Mouse (Mus musculus) CH12.LX (cell line): Measurements from ENCODE around the gene Prss12. TPM values are rescaled to one million over a fixed set of nuclear protein-coding genes. Genes with fewer than 3 reads are reported as not detected.

Source experiments
- DNase-seq: peaks from one replicate; pipeline ENCODE4 v3.0.0-alpha.2; 2013; ENCODE audit errors: extremely low read depth
- H3K27ac ChIP-seq: 2 replicates; pipeline ENCODE4 v1.5.1; 2012; ENCODE audit warnings: low read depth, mild to moderate bottlenecking, control low read depth, moderate library complexity; ENCODE audit not compliant: insufficient read depth
- H3K27me3 ChIP-seq: replicated peaks from 2 replicates; pipeline ENCODE3; 2012; ENCODE audit warnings: inconsistent platforms
- H3K36me3 ChIP-seq, 2 experiments: replicated peaks in 1 of 2; 2 replicates each; pipeline versions ENCODE3 to v1.6.1; 2012; ENCODE audit warnings: inconsistent platforms in 1 of 2, low read length in 1 of 2, mild to moderate bottlenecking in 1 of 2, mixed read lengths in 1 of 2, moderate library complexity in 1 of 2; ENCODE audit not compliant: control insufficient read depth in 1 of 2, insufficient read depth in 1 of 2
- H3K4me1 ChIP-seq, 2 experiments: 2 replicates each; pipeline ENCODE4 v1.6.1; 2012; ENCODE audit warnings: inconsistent platforms in 1 of 2, moderate library complexity in 1 of 2; ENCODE audit not compliant: insufficient read depth in 2 of 2, control insufficient read depth in 1 of 2
- H3K4me2 ChIP-seq: 2 replicates; pipeline ENCODE4 v1.6.1; 2012; ENCODE audit warnings: low read depth, mild to moderate bottlenecking, control low read depth; ENCODE audit not compliant: poor library complexity, insufficient read depth, severe bottlenecking
- H3K4me3 ChIP-seq, 3 experiments: fragments of 150-350 bp in 1 of 3; sonication (generic) in 1 of 3; replicated peaks in 1 of 3; 2 replicates each; pipeline versions ENCODE3 to v1.5.1; 2011 to 2012; ENCODE audit warnings: low read depth in 2 of 3, low read length in 2 of 3, mild to moderate bottlenecking in 2 of 3, moderate library complexity in 2 of 3, control low read depth in 1 of 3, improper control_type of control experiment in 1 of 3, inconsistent platforms in 1 of 3, mixed read lengths in 1 of 3; ENCODE audit not compliant: poor library complexity in 1 of 3
- H3K79me2 ChIP-seq: replicated peaks from 2 replicates; pipeline ENCODE4 v1.6.1; 2012; ENCODE audit warnings: mild to moderate bottlenecking, moderate library complexity; ENCODE audit not compliant: control insufficient read depth, poor library complexity, insufficient read depth, severe bottlenecking; ENCODE audit errors: extremely low read depth
- H3K9ac ChIP-seq: 2 replicates; pipeline ENCODE4 v1.6.1; 2012; ENCODE audit warnings: low read depth, mild to moderate bottlenecking, control low read depth, moderate library complexity; ENCODE audit not compliant: insufficient read depth
- H3K9me3 ChIP-seq: replicated peaks from 2 replicates; pipeline ENCODE3; 2012; ENCODE audit warnings: low read length, inconsistent platforms, mixed read lengths
- BHLHE40 ChIP-seq: IDR thresholded peaks from 2 replicates; pipeline ENCODE4 v1.6.1; 2011; ENCODE audit warnings: mild to moderate bottlenecking, low read depth, low read length, improper control_type of control experiment
- CHD1 ChIP-seq: IDR thresholded peaks from 2 replicates; pipeline ENCODE4 v1.6.1; 2012; ENCODE audit warnings: low read depth, low read length, improper control_type of control experiment, inconsistent platforms
- CTCF ChIP-seq, 2 experiments: IDR thresholded peaks in 1 of 2; conservative IDR thresholded peaks in 1 of 2; 2 replicates each; pipeline ENCODE4 v1.5.1; 2011 to 2012; ENCODE audit warnings: low read depth in 2 of 2, low read length in 2 of 2, improper control_type of control experiment in 1 of 2, inconsistent platforms in 1 of 2, mild to moderate bottlenecking in 1 of 2, moderate library complexity in 1 of 2
- E2F4 ChIP-seq: IDR thresholded peaks from 2 replicates; pipeline ENCODE4 v1.6.1; 2011; ENCODE audit warnings: low read depth, low read length, improper control_type of control experiment; ENCODE audit not compliant: insufficient replicate concordance
- ELF1 ChIP-seq: IDR thresholded peaks from 2 replicates; pipeline ENCODE4 v1.6.1; 2014; ENCODE audit warnings: low read depth, mild to moderate bottlenecking, inconsistent platforms, low read length, improper control_type of control experiment
- EP300 ChIP-seq: IDR thresholded peaks from 2 replicates; pipeline ENCODE4 v1.6.1; 2011; ENCODE audit warnings: low read length, improper control_type of control experiment
- ETS1 ChIP-seq: conservative IDR thresholded peaks from 2 replicates; pipeline ENCODE4 v1.6.1; 2012; ENCODE audit warnings: low read depth, mild to moderate bottlenecking, inconsistent platforms, low read length, improper control_type of control experiment, moderate library complexity
- IRF4 ChIP-seq: IDR thresholded peaks from 2 replicates; pipeline ENCODE4 v1.6.1; 2014; ENCODE audit warnings: low read depth, mild to moderate bottlenecking, inconsistent platforms, low read length, improper control_type of control experiment
- JUN ChIP-seq: IDR thresholded peaks from 2 replicates; pipeline ENCODE4 v1.6.1; 2011; ENCODE audit warnings: low read depth, mild to moderate bottlenecking, low read length, improper control_type of control experiment, moderate library complexity; ENCODE audit not compliant: insufficient read depth
- MAX ChIP-seq: IDR thresholded peaks from 2 replicates; pipeline ENCODE4 v1.6.1; 2011; ENCODE audit warnings: low read length, improper control_type of control experiment
- MAZ ChIP-seq: IDR thresholded peaks from 2 replicates; pipeline ENCODE4 v1.6.1; 2012; ENCODE audit warnings: low read depth, mild to moderate bottlenecking, inconsistent platforms, low read length, improper control_type of control experiment, moderate library complexity
- MEF2A ChIP-seq: IDR thresholded peaks from 2 replicates; pipeline ENCODE4 v1.6.1; 2014; ENCODE audit warnings: low read depth, mild to moderate bottlenecking, inconsistent platforms, low read length, improper control_type of control experiment, borderline replicate concordance
- MYC ChIP-seq: IDR thresholded peaks from 2 replicates; pipeline ENCODE4 v1.6.1; 2011; ENCODE audit warnings: low read depth, mild to moderate bottlenecking, improper control_type of control experiment, low read length
- NELFE ChIP-seq: IDR thresholded peaks from 2 replicates; pipeline ENCODE4 v1.6.1; 2011; ENCODE audit warnings: low read depth, low read length, improper control_type of control experiment
- NRF1 ChIP-seq: IDR thresholded peaks from 2 replicates; pipeline ENCODE4 v1.6.1; 2014; ENCODE audit warnings: low read depth, mild to moderate bottlenecking, inconsistent platforms, low read length, improper control_type of control experiment, moderate library complexity
- PAX5 ChIP-seq: IDR thresholded peaks from 2 replicates; pipeline ENCODE4 v1.6.1; 2012; ENCODE audit warnings: low read length, inconsistent platforms, mixed read lengths
- POLR2A ChIP-seq: IDR thresholded peaks from 2 replicates; pipeline ENCODE4 v1.6.1; 2011; ENCODE audit warnings: low read depth, mild to moderate bottlenecking, improper control_type of control experiment, low read length
- POLR2AphosphoS2 ChIP-seq: IDR thresholded peaks from 2 replicates; pipeline ENCODE4 v1.6.1; 2011; ENCODE audit warnings: low read depth, low read length, improper control_type of control experiment
- SIN3A ChIP-seq: IDR thresholded peaks from 2 replicates; pipeline ENCODE4 v1.6.1; 2012; ENCODE audit warnings: low read length, improper control_type of control experiment, inconsistent platforms
- TBP ChIP-seq: conservative IDR thresholded peaks from 2 replicates; pipeline ENCODE4 v1.6.1; 2011; ENCODE audit warnings: low read depth, low read length, improper control_type of control experiment
- UBTF ChIP-seq: IDR thresholded peaks from 2 replicates; pipeline ENCODE4 v1.6.1; 2012; ENCODE audit warnings: low read depth, mild to moderate bottlenecking, inconsistent platforms, low read length, improper control_type of control experiment, moderate library complexity
- ZKSCAN1 ChIP-seq: IDR thresholded peaks from 2 replicates; pipeline ENCODE4 v1.6.1; 2012; ENCODE audit warnings: low read depth, inconsistent platforms, low read length, improper control_type of control experiment, borderline replicate concordance
- ZMIZ1 ChIP-seq: IDR thresholded peaks from 2 replicates; pipeline ENCODE4 v1.6.1; 2012; ENCODE audit warnings: low read depth, mild to moderate bottlenecking, inconsistent platforms, low read length, improper control_type of control experiment
- ZNF384 ChIP-seq: IDR thresholded peaks from 2 replicates; pipeline ENCODE4 v1.6.1; 2012; ENCODE audit warnings: low read depth, low read length, improper control_type of control experiment, inconsistent platforms
- dilution Hi-C: fragments of 300-500 bp; cut with MboI; formaldehyde crosslinking; loops from 2 replicates; pipeline ENCODE4 v1.14.3; 2020; ENCODE audit warnings: low sequenced_read_pairs; ENCODE audit not compliant: extremely low pct_unique_long_range_greater_than_20kb, extremely low pct_ligation_motif_present
- in situ Hi-C: fragments of 300-500 bp; cut with MboI; formaldehyde crosslinking; loops from 3 replicates; pipeline ENCODE4 v1.14.3; 2019; ENCODE audit warnings: low sequenced_read_pairs, low pct_ligation_motif_present, low pct_unique_long_range_greater_than_20kb, mixed read lengths
- polyA plus RNA-seq: library from polyadenylated mRNA; unstranded; fragments of >175 nt; gene quantifications from 2 replicates; pipeline ENCODE4 v1.2.1, GENCODE M21; 2012; ENCODE audit warnings: low read depth; ENCODE audit not compliant: insufficient read length
- total RNA-seq, 2 experiments: library from RNA; depleted of rRNA; stranded (reverse); fragments of 300-350 nt in 1 of 2; fragments of >200 nt in 1 of 2; gene quantifications; 2 replicates each; pipeline ENCODE4 v1.2.3; 2012 to 2014

The Prss12 gene
- total and polyA plus RNA-seq, 3 experiments = 0.13 TPM; not detected in 2

DNA sequence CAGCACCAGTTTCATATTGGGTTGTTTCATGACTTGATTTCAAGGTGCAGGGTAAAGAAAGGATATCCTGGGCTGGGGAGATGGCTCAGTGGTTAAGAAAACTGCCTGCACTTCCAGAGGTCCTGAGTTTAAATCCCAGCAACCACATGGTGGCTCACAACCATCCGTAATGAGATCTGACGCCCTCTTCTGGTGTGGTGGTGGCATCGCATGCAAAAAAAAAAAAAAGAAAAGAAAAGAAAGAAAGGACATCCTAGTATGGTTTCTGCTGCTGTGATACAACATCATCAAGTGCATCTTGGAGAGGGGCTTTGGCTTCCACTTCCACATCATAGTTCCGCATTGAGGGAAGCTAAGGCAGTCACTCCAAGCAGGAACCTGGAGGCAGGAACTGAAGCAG lies 65.1 kb downstream of the Prss12 start:
- TF ChIP-seq MAX (no peak), SIN3A (no peak), MAZ (no peak), POLR2A (no peak), ZMIZ1 (no peak), CTCF (conservative IDR thresholded peaks at IDR 0.05 in 1 of 2, IDR thresholded peaks at IDR 0.05 in 1 of 2; ENCODE audit: low read depth in 2 of 2, low read length in 2 of 2) (peak in 1 of 2 experiments; percentile 37; a peak in 2 of 4 replicates), MEF2A (no peak), ZNF384 (peak; percentile 72), PAX5 (no peak)

GRCm38 (mm10) chr3:123514886-123515285 lies 68.2 kb downstream of the Prss12 start:
- H3K4me3 ChIP-seq = no peak overlapping the region
- H3K9ac ChIP-seq = peak overlapping the region; percentile 18; the same call in 1 of the 2 replicates
- H3K79me2 ChIP-seq = no peaks in the 10 kb centered on the region
- H3K27ac ChIP-seq = no peak overlapping the region
- in situ Hi-C loops = loop anchor here (25.0 kb wide), 1 partner anchor 1072 kb away; the partner anchor contains the start of gene 1700003H04Rik
- H3K9me3 ChIP-seq = no peaks in the 10 kb centered on the region
- TF ChIP-seq MYC (no peak), NELFE (no peak), NRF1 (no peak), JUN (no peak), EP300 (no peak), TBP (no peak), MEF2A (no peak), MAX (no peak), ETS1 (no peak), E2F4 (no peak), CHD1 (no peak), PAX5 (no peak), CTCF (conservative IDR thresholded peaks at IDR 0.05 in 1 of 2, IDR thresholded peaks at IDR 0.05 in 1 of 2; ENCODE audit: low read depth in 2 of 2, low read length in 2 of 2) (no peak), ZKSCAN1 (no peak), POLR2AphosphoS2 (no peak), IRF4 (no peak), SIN3A (no peak), BHLHE40 (no peak), ELF1 (no peak), UBTF (no peak)
- H3K36me3 ChIP-seq = no peaks in the 10 kb centered on the region
- dilution Hi-C loops = no loop called here
- peak overlapping the region; percentile 77 for H3K4me2 ChIP-seq
- H3K27me3 ChIP-seq = no peaks in the 10 kb centered on the region
- peaks cover 0 to 17% of the 10 kb centered on the region in 2 experiments; a peak in 2 of 4 replicates for H3K4me1 ChIP-seq
- DNase-seq = no peak

More for the DNA sequence above, 65.1 kb downstream of the Prss12 start:
- no peaks in the 10 kb centered on the region for H3K9me3 ChIP-seq
- H3K4me3 ChIP-seq = no peak overlapping the region
- H3K9ac ChIP-seq = no peak overlapping the region
- peaks cover 0 to 21% of the 10 kb centered on the region in 2 experiments; a peak in 2 of 4 replicates for H3K4me1 ChIP-seq
- H3K4me2 ChIP-seq = no peak overlapping the region
- H3K27ac ChIP-seq = no peak overlapping the region
- H3K79me2 ChIP-seq = peaks cover 12% of the 10 kb centered on the region
- no peak for DNase-seq
- dilution Hi-C loops (no loop called here), in situ Hi-C loops (loop anchor here (25.0 kb wide), 1 partner anchor 1075 kb away; the partner anchor contains the start of gene 1700003H04Rik)
- H3K27me3 ChIP-seq = no peaks in the 10 kb centered on the region
- peaks cover 0 to 10% of the 10 kb centered on the region in 2 experiments for H3K36me3 ChIP-seq
